Mouse (Mus musculus): ENCODE measurements at regions not wholly inside any gene's neighbourhood (a gene's known extent, or its start where the extent isn't known, plus 50 kb on each side); places are given as distances from the start of the nearest gene placed in this dataset.

DNA sequence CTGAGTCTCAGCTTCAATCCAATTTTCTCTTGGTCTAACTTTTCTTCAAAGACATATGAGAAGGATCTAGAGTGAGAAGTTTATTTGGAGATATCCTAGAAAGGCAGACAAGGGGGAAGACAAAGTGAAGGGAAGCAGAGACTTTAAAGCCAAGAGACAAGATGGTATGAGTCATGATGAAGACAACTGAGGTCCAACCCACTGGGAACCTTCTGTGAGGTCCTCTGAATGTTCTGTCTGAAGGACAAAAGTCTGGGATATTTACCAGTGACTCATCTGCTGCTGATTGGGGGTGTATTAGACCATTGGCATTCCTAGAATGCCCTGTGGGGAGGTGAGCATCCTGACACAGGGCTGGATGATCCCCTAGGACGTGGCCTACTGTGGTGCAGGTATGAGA, 61.0 kb upstream of the Syndig1 start:
- no peak for TF ChIP-seq CTCF (IDR thresholded peaks at IDR 0.05; ENCODE audit: low read depth)
- no peak for TF ChIP-seq EP300 (IDR thresholded peaks at IDR 0.05; ENCODE audit: low read depth)
